Mouse (Mus musculus) regulatory T cell (primary cell): Measurements from ENCODE around the gene Rufy3.

ENCODE experiments used
- in situ Hi-C: fragments of 300-600 bp; cut with MboI, MseI; formaldehyde crosslinking; loops from one replicate; pipeline ENCODE4 v1.15.1; 2025; ENCODE audit warnings: high pct_unique_total_duplicates

The Rufy3 gene

GRCm38 (mm10) chr5:88629125-88629524 lies 64.3 kb downstream of the Rufy3 start:
- in situ Hi-C loops: no loop called here

GRCm38 (mm10) chr5:88629987-88630386 lies 65.1 kb downstream of the Rufy3 start:
- in situ Hi-C loops: no loop called here

GRCm38 (mm10) chr5:88630883-88631282 lies 66.0 kb downstream of the Rufy3 start:
- in situ Hi-C loops: no loop called here

- in situ Hi-C loops: no loop called here
These were observed 66.7 kb downstream of the Rufy3 start for GRCm38 (mm10) chr5:88631545-88631944.

DNA sequence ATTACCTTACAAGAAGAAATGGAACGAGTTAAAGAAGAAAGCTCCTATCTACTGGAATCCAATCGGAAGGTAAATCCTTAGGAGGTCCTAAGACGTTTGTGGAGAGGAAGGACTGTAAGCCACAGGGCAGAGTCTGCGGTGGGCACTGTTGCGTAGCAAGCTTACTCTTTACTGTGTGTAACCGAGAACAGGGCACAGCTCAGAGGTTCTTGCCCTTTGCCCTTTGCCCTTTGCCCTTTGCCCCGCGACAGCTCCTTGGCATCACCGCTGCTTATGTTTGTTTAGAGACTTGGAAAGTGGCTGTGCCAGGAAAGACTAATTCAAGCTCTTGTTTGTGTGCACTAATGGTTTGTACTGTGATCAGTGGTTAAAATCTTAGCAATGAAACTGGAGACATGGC lies 67.6 kb downstream of the Rufy3 start:
- in situ Hi-C loops: no loop called here

GRCm38 (mm10) chr5:88634076-88634475 lies 69.2 kb downstream of the Rufy3 start:
- in situ Hi-C loops: no loop called here

DNA sequence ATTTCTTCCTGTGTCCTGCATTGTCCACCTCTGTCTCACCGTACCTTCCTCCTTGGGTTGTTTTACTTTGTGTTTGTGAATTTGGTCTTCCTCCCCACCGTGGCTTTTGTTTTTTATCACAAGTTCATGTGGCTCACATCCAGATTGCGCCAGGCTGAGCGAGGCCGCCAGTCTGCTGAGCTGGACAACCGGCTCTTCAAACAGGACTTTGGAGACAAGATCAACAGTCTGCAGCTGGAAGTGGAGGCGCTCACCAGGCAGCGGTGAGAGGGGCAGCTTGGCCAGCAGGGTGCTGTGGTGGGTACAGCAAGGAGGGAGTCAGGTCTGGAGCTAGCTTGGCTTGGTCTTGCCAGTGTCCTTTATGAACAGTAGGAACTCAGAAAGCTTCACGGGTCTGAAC lies 77.9 kb downstream of the Rufy3 start:
- in situ Hi-C loops: no loop called here

- in situ Hi-C loops: no loop called here
These were observed 78.7 kb downstream of the Rufy3 start for GRCm38 (mm10) chr5:88643491-88643890.

DNA sequence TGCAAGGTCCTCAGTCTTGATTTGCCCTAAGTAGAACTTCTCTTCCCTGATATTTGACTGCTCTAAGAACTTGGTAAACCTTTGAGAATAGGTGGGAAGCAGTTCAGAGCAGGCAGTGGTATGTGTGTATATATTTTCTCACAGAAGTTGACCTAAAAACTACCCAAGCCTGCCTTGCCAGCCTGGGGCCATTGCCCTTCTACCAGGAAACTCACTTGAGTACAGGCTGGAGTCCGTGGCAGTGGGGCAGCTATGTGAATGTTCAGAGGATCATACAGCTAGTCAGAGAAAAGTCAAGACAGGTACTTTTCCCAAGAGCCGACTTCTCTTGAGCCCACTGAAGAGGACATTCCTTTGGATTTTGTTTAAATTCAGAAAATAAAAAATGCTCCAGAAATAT lies 80.1 kb downstream of the Rufy3 start:
- in situ Hi-C loops: no loop called here

DNA sequence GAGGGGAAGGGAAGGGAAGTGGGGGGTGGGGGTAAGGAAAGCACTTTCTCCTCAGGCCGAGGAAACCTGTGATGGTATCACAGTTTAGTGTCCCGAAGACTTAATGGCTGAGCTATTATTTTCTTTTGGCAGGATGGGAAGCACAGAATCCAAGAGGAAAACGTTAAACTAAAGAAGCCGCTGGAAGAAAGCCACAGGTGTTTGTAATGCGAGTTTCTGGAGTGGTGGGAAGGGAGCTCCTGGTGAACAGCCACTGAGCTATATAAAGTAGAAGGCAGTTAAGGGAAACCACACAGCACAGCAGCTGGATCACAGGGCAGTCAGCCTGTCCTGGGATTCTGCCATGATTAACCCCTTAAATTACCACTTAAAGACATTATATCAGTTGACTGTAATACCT lies 80.6 kb downstream of the Rufy3 start:
- in situ Hi-C loops: no loop called here

GRCm38 (mm10) chr5:88649250-88650173 lies 84.7 kb downstream of the Rufy3 start:
- in situ Hi-C loops: no loop called here

DNA sequence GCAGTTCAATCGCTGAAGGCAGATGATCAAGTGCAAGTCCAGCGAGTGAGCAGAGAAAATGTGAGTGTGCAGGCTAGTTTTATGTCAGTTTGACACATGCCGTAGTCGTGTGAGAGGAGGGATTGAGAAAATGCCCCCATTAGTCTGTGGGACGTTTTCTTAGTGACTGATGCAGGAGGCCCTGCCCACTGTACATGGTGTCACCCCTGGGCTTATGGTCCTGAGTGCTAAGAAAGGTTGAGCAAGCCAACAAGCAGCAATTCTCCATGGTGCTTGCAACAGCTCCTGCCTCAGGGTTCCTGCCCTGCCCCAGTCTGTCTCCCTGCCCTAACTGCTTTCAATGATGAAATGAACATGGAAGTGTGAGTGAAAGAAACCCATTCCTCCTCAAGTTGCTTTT lies 87.7 kb downstream of the Rufy3 start:
- in situ Hi-C loops: no loop called here

DNA sequence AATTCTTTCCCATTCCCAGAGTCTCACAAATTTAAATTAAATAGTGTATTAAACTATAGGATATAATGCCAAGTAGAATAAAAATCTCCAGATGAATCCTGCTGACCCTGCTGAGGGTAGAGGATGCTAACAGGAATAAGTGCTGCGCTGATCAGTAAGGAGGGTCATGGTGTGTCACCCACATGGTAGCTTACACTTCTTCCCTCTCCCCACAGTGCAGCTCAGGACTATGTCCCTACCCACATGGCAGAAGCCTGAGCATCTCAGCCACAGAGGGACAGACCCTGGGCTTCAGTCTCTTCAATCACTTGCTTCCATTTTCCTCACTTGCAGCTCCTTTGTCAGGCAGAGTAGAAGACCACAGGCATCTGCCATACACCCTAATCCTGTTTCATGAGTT lies 93.0 kb downstream of the Rufy3 start:
- in situ Hi-C loops: no loop called here

DNA sequence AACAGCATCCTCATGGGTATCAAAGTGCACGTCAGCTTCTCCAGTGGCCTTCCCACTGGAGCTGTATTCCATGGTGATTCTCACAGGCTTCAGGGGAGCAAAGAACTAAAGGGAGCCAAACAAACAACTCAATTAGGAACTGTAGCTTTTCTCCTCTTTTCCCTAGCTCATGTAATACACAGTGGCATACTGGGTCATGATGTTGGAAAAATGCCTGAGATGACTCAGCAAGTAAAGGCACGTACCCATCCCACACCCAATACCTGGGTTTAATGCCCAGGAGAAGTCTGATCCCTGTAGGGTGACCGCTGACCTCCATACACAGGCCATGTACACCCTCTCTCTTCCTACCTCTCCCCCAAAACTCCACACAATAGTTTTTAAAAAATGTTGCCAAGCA lies 98.3 kb downstream of the Rufy3 start:
- in situ Hi-C loops: no loop called here

GRCm38 (mm10) chr5:88663875-88664274 lies 99.0 kb downstream of the Rufy3 start:
- in situ Hi-C loops: no loop called here

DNA sequence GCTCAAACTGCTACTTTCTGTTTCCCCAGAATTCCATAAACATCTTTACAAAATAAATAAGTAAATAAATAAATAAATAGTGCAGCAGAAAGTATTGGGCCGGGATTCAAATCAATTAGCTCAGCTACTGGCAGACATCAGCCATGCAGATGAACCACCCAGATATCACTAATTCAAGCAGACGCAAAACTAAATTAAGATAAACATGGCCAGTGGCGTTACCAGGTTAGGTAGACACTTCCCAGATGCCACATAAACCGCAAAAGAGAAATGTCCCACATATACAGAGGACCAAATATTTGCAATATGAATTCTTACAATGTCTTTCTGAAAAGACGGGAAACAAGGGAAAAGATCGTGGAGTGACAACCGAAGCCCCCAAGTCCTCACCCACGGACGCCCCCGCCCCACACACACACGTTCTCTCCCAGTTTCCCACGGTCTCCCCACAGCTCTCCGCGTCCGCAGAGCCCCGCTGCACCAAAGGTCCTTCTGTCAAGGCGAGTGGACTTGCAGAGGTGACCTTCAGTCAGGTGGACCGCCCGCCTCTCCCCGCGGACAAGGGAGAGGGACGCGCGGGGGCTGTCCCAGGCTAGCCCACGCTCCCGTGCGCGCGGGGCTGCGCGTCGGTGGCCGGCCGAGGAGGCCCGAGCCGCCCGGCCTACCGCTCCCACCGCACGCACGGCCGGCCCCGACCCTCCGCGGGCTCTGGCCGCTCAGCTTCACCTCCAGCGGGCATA lies 110.0 kb downstream of the Rufy3 start:
- in situ Hi-C loops: no loop called here

- in situ Hi-C loops: no loop called here
These were observed 110.9 kb downstream of the Rufy3 start, which contains the start of gene Grsf1 for GRCm38 (mm10) chr5:88675443-88676387. Gene Grsf1 (minus strand): TSS chr5:88676171.

- in situ Hi-C loops: no loop called here
These were observed 114.1 kb downstream of the Rufy3 start for GRCm38 (mm10) chr5:88678929-88679328.

DNA sequence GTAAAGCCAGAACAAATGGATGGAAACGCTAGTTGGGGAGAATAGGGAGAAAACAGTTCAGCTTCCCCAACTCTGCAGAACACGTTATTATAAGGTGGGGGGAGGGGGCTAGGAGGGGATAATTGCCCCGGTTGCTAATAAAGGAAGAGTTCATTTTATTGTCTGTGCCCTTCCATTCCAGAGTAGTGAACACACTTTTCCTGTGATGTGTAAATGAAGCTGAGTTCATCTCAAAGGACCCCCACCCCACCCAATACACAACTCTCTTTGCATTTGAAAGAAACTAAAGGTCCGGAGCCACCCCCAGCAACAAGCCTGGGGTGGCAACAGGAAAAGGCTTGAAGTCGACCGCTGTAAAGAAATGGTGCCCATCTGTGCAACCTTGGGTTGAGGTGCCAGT lies 114.5 kb downstream of the Rufy3 start:
- in situ Hi-C loops: no loop called here

- in situ Hi-C loops: no loop called here
These were observed 115.7 kb downstream of the Rufy3 start for GRCm38 (mm10) chr5:88680567-88680966.

DNA sequence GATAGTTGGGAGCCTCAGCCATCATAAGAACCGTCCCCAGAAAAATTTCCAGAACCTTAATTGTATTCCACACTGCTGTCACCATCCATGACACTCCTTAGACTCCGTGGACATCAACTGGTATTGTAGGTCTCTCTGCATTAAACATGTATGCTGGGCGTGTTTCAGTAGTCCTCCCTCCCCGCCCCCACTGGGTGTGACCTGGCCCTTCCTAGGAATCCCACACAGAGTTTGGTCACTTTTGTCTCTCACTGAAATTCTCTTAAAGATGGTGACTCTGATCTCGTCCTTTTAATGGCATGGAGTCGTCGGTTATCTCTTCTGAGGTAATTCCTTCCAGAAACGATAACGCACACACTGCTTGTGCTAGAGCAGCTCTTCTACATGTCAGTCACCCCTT lies 118.9 kb downstream of the Rufy3 start:
- in situ Hi-C loops: no loop called here

DNA sequence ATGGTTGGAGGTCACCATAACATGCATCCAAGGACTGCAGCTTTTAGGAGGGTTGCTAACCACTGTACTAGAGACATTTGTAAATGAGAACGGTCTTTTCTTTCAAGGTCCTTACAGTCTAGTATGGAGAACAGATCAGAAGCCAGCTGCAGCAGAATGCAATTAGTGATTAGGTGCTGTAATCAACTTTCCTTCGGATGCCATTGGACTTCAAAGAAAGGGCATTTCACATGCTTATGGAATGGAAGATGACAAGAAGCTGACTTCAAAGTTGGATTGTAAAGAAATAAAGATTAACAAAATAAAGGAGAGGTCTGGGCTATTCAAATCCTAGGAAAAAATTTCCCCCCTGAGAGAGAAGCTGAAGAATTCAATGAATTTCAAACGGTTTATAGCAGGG lies 119.4 kb downstream of the Rufy3 start:
- in situ Hi-C loops: no loop called here
